Mouse (Mus musculus) B cell, adult 62 days (primary cell): ENCODE measurements around the gene Synpo2. TPM values are rescaled to one million over a fixed set of nuclear protein-coding genes. Genes with fewer than 3 reads are reported as not detected.

ENCODE experiments used
- total RNA-seq: library from RNA; stranded (reverse); gene quantifications from 4 replicates; pipeline ENCODE4 v1.2.4, GENCODE M21; 2023

Synpo2 gene
- total RNA-seq, result 7.4 to 15.0 TPM (median 12.4 TPM) in 4 replicates

DNA sequence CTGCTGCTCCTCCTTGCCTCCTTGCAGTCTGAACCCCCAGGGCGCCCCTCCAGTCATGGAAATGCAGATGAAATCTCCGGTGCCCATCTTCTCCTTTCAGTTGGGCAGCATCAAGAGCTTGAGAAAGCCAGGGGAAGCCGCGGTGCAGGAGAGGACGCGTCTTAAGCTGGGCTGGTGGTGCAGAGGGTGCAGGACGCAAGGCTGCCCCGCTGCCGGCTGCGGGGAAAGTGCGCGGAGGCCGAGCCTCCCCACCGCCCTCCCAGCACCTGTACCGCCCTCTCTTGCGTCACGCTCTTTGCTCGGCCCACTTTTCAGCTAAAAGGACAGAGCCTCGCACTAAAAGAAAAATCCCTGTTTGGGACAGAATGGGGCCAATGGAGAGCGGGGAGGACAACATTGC, at the start of gene Synpo2:
TSS of gene Synpo2 (minus strand) at position 229 of the 400 bp plus-strand sequence.

DNA sequence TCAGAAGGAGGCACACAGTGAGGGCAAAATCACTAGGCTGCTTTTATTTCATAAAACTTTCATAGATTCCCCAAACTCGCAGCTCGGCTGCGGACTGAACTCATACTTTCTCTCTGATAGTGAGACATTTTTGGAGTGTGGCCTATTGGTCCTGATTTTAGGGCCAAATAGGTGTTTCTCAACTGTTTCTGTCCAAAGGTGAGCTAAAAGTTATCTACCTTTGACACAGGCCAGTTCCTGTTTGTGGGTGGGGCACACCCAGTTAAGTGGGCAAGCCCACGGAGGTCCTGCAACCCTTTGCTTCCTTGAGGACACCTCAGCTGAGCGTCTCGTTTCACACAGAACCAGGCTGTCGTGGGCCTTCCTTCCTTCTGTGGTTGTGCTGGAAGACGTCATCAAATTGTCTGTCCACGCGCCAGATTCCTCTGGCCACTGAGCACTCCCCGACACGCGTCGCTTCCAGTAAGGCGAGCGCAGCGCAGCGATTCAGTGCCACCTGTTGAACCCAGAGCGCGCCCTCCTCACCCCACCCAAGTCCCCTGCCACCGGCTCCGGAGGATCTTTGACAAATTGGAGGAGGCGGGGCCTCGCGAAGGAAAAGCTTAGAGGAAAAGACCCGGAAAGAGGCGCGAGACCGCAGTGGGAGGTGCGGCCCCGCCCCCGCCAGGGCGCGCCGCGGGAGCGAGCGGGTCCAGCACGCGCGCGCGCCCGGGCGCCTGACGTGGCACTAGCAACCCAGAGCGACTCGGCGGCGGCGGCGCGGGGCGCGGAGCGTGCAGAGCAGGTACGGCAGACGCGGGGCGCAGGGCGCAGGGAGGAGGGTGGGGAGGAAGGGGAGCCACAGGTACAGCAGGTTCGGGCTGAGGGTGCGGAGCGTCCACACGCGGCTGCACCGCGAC, 31.1 kb upstream of the Synpo2 start, which contains the start of gene Sec24d:
TSS of gene Sec24d (plus strand) at position 703 of the 899 bp plus-strand sequence.

DNA sequence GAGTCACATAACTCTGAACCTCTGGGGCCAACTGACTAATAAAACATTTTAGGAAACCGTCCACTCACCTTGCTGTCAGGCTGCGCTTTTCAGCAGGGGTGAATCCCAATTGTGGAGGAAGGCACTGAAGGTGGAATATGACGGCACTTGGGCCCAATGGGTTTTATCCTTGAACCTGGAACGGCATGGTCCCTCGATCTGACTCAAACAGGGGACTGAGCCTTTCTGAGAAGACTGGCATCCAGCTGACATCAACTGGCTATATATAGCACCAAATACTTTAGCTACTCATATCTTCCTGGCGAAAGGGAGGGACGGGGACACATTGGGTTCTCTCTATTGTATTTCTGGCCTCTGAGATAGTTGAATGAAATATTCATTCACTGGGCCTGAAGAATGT, 201.2 kb downstream of the Synpo2 start, which contains the start of gene Myoz2:
TSS of gene Myoz2 (minus strand) at position 264 of the 400 bp plus-strand sequence.

Other genes starting within 250 kb of the Synpo2 start
- not detected in 4 replicates for gene Myoz2, start 201.1 kb downstream of the Synpo2 start, total RNA-seq
- gene Sec24d, start 31.3 kb upstream of the Synpo2 start, total RNA-seq, result 16.5 to 20.0 TPM (median 17.3 TPM) in 4 replicates
- 16.2 to 21.7 TPM (median 19.0 TPM) in 4 replicates for gene Mettl14, start 150.0 kb upstream of the Synpo2 start, total RNA-seq
- gene Prss12, start 210.8 kb upstream of the Synpo2 start, total RNA-seq, result 1.4 to 2.6 TPM (median 2.0 TPM) in 4 replicates